Mouse (Mus musculus) spleen, postnatal 4 days (tissue): ENCODE results near the gene Tspan14.

Experiments
- DNase-seq, 2 experiments: peaks; one replicate each; pipeline ENCODE4 v3.0.0; 2022; ENCODE audit warnings: low spot score in 2 of 2

Tspan14 gene

GRCm38 (mm10) chr14:40918477-40918876 is 48.1 kb downstream of the Tspan14 start:
- DNase-seq = no peak

- peak; percentile 87 to 97 for DNase-seq
Observed at GRCm38 (mm10) chr14:40917632-40918031, 49.0 kb downstream of the Tspan14 start.

GRCm38 (mm10) chr14:40916667-40917066 is 49.9 kb downstream of the Tspan14 start:
- DNase-seq = no peak

GRCm38 (mm10) chr14:40915838-40916237 is 50.8 kb downstream of the Tspan14 start:
- DNase-seq = no peak

- no peak for DNase-seq
Observed at GRCm38 (mm10) chr14:40914701-40915100, 51.9 kb downstream of the Tspan14 start.

- no peak for DNase-seq
Observed at GRCm38 (mm10) chr14:40913709-40914108, 52.9 kb downstream of the Tspan14 start.

- no peak for DNase-seq
Observed at GRCm38 (mm10) chr14:40911529-40911928, 55.1 kb downstream of the Tspan14 start.

GRCm38 (mm10) chr14:40908763-40909162 is 57.8 kb downstream of the Tspan14 start:
- no peak for DNase-seq

GRCm38 (mm10) chr14:40906770-40907169 is 59.8 kb downstream of the Tspan14 start:
- DNase-seq = peak in 1 of 2 experiments; percentile 55

- DNase-seq = peak in 1 of 2 experiments; percentile 49
Observed at GRCm38 (mm10) chr14:40905813-40906212, 60.8 kb downstream of the Tspan14 start.

- DNase-seq = peak in 1 of 2 experiments; percentile 46
Observed at GRCm38 (mm10) chr14:40902307-40903055, 64.1 kb downstream of the Tspan14 start.

- no peak for DNase-seq
Observed at GRCm38 (mm10) chr14:40900267-40900666, 66.3 kb downstream of the Tspan14 start.

GRCm38 (mm10) chr14:40897916-40898315 is 68.7 kb downstream of the Tspan14 start:
- DNase-seq = no peak

- DNase-seq = peak in 1 of 2 experiments; percentile 51
Observed at GRCm38 (mm10) chr14:40895681-40896080, 70.9 kb downstream of the Tspan14 start.

- peak; percentile 55 to 87 for DNase-seq
Observed at GRCm38 (mm10) chr14:40894576-40895247, 71.9 kb downstream of the Tspan14 start.

- DNase-seq = no peak
Observed at GRCm38 (mm10) chr14:40893884-40894283, 72.7 kb downstream of the Tspan14 start.

- no peak for DNase-seq
Observed at GRCm38 (mm10) chr14:40893196-40893595, 73.4 kb downstream of the Tspan14 start, which contains the start of gene Sh2d4b. TSS of gene Sh2d4b (minus strand) at chr14:40893266.

- no peak for DNase-seq
Observed at GRCm38 (mm10) chr14:40892326-40892825, 74.2 kb downstream of the Tspan14 start.

- no peak for DNase-seq
Observed at GRCm38 (mm10) chr14:40891506-40891905, 75.1 kb downstream of the Tspan14 start.

GRCm38 (mm10) chr14:40889704-40890103 is 76.9 kb downstream of the Tspan14 start:
- DNase-seq = no peak

- no peak for DNase-seq
Observed at GRCm38 (mm10) chr14:40889181-40889580, 77.4 kb downstream of the Tspan14 start.

GRCm38 (mm10) chr14:40886428-40887202 is 80.0 kb downstream of the Tspan14 start:
- no peak for DNase-seq
